Mouse (Mus musculus) WW6 (cell line): Measurements from ENCODE around the gene Zdhhc20.
"Not testable (repeated sequence)": the region's sequence is repeated elsewhere in the genome, so short reads cannot be mapped to it uniquely, and the experiment has no call there.

Experiments used
- DNase-seq: peaks from one replicate; pipeline ENCODE4 v3.0.0-alpha.2; 2013; ENCODE audit warnings: low read depth, low spot score

The Zdhhc20 gene

DNA sequence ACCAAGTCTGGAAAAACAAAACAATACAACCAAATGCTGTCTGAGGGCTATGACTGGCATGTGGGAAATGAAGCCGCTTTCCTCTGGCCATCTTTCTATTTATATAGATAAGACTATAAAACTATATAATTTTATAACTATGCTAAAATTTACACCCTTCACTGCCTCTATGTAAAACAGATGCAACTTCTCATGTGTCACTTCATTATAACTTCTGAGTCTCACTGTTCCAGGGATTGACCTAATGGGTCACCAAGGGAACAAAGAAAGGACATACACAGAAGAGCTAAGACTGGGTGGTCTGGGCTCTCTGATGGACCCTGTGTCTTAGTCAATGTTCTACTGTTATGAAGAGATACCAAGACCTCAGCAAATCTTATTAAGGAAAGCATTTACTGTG lies 2.9 kb upstream of the Zdhhc20 start:
- no peak for DNase-seq

DNA sequence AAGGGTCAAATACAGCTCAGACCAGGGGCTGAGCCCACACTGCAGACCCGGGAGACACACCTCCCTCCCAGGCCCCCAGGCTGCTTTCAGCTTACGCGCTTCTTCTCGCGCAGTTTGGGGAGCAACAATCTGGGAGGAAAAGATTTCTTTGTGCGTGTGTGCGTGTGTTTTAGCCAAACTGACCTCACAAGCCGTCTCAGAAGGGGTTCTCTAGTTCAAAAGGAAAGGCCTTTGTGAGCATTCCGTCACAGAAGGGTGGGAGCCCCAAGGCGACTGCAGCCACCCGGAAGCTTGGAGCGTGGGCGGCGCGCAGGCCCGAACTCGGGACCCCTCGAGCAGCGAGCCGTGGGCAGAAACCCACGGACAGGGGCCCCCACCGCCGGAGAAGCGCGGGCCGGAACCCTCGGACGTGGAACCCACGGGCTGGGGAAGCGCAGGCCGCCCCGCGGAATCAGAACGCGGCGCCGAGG lies 500 bp downstream of the Zdhhc20 start:
- DNase-seq, result no peak

DNA sequence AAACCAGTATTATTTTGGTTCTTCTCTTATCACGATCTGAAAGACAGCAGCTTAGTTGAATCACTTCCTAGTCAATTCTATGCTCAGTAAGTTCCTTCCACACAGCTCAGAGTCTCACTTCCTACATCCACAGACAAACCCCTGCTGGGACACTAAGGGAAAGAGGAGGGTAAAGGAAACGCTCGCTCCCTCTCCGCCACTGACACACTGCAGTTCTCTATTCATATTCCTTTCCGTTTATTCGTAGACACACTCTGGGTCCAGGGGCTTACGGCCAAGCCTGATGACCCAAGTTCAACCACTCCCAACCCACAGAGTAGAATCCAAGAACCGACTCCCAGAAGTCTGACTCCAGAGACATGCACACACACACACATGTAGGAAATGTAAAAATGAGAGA lies 2.9 kb downstream of the Zdhhc20 start:
- no peak for DNase-seq

DNA sequence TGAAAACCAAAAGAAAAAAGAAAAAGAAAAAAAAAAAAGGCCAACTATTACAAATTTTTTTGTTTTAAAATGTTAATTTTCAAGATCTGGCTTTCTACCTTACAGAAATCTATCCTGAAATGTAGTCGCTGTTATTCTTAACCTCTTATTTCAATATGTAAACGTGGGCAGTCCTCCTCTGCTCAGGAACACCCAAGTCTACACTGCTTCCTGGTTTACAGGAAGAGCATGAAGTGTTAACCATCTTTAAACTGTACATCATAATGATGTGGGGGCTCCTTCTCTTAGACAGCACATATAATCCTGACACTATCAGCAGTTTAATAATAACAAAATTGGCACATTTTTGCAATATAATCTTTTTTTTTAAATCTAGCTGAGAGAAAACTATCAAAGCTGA lies 4.0 kb downstream of the Zdhhc20 start:
- DNase-seq, result no peak

- DNase-seq, result no peak
Observed at GRCm38 (mm10) chr14:57883341-57883740, 6.7 kb downstream of the Zdhhc20 start.

DNA sequence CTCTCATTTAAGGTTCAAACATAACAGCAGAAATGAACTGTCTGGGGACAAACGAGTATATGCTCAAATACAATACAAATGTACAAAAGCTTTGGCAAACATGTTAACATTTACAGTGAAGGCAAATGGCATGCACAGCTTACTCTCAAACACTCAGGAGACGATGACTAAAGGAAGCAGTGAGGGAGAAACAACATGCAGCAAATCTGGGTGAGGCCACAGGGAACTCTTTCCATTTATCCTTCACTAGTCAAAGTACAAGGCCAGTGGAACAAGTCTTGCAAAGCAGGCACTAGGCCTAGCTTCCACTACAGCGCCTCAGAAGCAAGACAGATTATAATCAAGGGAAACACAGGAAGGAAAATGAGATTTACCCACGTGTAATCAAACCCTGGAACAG lies 7.4 kb downstream of the Zdhhc20 start:
- no peak for DNase-seq

DNA sequence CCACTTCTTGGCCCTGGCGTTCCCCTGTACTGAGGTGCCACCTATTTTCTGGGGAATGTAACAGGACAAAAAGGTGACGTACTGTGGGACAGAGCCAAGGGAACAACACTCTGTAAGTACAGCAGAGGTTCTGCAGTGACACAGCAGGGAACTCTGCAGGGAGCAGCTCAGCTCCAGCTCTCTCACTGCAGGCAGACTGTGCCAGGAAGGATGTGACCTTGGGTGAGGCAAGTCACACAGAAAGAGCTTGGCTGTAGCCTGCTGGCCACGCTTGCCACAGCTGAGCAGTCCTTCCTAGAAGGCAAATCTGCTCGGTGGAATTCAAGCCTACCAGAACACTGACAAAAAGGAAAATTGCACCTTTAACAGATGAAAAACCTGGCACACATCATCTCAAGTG lies 8.3 kb downstream of the Zdhhc20 start:
- no peak for DNase-seq

GRCm38 (mm10) chr14:57881074-57881473 lies 9.0 kb downstream of the Zdhhc20 start:
- no peak for DNase-seq

DNA sequence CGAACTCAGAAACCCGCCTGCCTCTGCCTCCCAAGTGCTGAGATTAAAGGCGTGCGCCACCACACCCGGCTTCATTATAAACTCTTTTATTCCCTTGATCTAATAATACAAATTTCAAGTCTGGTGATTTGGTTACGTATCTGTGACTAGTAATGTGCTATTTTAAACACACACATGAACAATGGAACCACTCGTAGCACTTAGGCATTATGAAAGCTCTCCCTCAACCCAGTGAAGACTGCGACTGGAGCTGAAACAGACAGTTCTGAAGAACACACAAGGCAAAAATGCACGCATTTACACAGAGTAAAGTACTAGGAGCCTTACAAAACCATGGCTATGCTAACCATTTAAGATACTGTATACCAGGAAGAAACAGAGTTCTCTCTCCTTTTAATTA lies 12.2 kb downstream of the Zdhhc20 start:
- DNase-seq, result no peak

GRCm38 (mm10) chr14:57866676-57867276 lies 23.3 kb downstream of the Zdhhc20 start:
- no peak for DNase-seq

DNA sequence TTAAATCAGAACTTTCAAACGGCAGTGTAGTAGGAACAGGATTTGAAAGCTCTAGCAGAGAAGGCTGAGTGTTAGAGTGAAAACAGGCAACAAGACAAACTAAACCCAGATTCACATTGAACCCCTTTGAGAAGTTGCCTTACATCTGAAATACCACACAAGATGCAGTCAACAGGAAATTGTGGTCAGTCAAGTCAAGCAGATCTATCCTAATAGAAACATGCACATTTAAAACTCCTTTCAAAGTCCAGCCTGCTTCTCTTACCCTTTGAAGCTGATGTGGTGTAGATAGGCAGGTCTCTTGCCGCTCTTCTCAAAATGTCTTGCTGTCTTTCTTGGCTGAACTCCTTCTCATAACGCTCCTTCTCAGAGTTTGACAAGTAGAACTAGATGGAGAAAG lies 24.8 kb downstream of the Zdhhc20 start:
- no peak for DNase-seq

DNA sequence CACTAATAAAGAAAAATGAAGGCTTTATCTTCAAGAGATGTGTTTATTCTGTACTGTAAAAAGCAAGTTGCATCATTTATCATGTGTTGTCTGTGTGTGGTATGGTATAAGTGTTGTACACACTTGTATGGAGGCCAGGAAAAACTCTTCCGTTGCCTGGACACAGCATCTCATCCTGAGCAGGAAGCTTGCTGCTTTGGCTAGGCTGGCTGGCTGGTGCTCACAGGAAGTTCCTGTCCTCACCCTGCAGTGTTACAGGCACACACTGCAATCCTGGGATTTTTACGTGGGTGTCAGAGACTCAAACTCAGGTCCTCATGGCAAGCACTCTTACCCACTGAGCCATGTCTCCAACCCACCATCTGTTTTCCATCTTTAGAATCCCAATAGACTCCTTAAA lies 26.9 kb downstream of the Zdhhc20 start:
- DNase-seq, result no peak

DNA sequence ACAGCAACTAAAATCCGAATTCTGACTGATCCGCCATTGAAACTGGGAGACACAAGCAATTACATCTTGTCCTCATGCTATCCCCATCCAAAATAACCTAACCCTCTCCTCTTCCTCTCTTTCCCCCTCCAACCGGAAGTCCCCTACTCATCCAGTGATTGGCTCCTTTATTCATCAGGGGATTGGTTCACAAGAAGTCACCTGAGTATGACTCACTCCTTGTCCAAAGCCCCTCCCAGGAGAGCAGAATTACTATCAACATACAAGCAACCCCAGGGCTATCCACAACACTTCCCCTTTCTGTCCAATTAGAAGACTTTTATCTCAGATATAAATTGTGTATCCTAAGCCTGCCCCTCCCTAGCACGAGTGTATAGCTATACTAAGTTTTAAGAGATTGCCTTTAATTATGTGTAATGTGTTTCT lies 28.1 kb downstream of the Zdhhc20 start:
- DNase-seq, result no peak

GRCm38 (mm10) chr14:57859520-57859919 lies 30.6 kb downstream of the Zdhhc20 start:
- no peak for DNase-seq

DNA sequence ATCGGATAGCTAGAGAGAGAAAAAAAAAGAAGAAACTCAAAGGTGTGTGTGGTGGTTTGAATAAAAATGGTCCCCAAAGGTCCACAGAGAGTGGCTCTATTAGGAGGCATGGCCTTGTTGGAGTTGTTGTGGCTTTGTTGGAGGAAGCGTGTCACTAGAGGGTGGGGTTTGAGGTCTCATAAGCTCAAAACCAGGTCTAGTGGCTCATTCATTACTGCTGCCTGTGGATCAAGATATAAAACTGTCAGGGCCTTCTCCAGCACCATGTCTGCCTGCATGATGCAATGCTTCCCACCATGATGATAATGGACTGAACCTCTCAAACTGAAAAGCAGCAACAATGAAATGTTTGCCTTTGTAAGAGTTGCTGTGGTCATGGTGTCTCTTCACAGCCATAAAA lies 31.5 kb downstream of the Zdhhc20 start:
- no peak for DNase-seq

DNA sequence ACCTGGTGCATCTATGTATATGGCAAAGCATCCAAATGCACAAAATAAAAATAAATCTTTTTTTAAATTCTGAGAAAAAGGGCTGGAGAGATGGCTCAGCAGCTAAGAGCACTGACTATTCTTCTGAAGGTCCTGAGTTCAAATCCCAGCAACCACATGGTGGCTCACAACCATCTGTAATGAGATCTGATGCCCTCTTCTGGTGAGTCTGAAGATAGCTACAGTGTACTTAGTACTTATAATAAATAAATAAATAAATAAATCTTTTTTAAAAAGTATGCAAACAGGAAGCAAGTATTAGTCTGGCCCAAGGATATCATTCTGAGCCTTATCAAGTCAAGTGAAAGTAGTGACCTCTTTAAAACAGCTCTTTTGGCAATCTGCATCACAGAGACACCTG lies 34.0 kb downstream of the Zdhhc20 start:
- DNase-seq, result not testable (repeated sequence)

DNA sequence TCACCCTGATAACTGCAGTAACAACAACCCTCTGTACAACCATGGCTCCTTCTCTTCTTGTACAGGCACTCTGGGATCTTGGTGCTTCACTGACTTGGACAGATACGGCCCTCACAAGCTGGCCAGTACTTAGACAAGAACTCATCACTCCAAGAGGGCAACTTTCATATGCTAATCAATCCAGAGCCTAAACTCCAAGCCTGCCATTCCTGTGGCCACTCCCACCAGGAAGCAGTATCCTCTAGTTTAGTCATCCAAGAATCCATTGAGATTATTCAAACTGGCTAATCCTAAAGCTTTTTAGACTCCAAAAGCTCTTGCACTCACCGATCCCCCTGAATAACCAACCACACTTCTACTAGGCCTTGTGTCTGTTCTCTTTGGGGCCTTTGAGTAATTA lies 37.1 kb downstream of the Zdhhc20 start:
- DNase-seq, result no peak

DNA sequence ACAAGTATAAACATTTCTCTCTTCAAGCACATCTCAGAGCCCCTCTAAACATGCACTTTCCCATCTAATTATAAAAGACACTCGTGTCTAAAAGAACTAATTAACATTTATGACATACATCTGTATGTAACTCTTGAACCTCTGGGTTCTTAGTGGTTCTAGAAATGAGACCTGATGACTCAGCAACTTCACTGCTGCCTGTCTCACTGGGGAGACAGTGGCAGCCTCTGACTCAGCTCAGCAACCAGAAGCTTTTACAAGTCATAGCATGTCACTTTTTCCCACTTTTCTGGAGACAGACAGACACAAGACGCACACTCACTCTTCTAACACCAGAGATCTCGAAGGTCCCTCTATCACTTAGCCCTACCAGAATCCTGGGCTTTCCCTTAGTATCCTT lies 39.7 kb downstream of the Zdhhc20 start:
- DNase-seq, result no peak

- DNase-seq, result no peak
Observed at GRCm38 (mm10) chr14:57848646-57849045, 41.4 kb downstream of the Zdhhc20 start.

- not testable (repeated sequence) for DNase-seq
Observed at GRCm38 (mm10) chr14:57848061-57848460, 42.0 kb downstream of the Zdhhc20 start.

- no peak for DNase-seq
Observed at GRCm38 (mm10) chr14:57844535-57844934, 45.5 kb downstream of the Zdhhc20 start.

GRCm38 (mm10) chr14:57835157-57835556 lies 54.9 kb downstream of the Zdhhc20 start:
- DNase-seq, result no peak

GRCm38 (mm10) chr14:57833526-57833925 lies 56.5 kb downstream of the Zdhhc20 start:
- DNase-seq, result no peak

DNA sequence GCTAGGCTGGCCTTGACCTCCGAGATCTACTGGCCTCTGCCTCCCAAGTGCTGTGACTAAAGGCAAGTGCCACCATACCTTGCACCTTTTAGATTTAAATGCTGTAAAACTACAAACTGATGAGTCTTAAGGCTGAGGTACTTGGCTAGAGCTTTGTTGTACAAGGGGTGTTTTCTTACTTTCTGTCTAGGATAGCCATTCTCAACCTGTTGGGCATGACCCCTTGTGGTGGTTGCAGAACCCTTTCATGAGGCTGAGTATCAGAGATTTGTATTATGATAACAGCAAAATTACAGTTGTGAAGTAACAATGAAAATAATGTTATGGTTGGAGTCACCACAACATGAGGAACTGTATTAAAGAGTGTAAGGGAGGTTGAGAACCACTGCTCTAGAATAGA lies 62.8 kb downstream of the Zdhhc20 start:
- no peak for DNase-seq
